Mouse (Mus musculus) inflammation-experienced regulatory T-cells (primary cell): ENCODE measurements around the gene Repin1. TPM values are rescaled to one million over a fixed set of nuclear protein-coding genes. Genes with fewer than 3 reads are reported as not detected.

Experiments
- polyA plus RNA-seq, 2 experiments: library from polyadenylated mRNA; unstranded; fragments of 100-300 nt; shearing (Covaris generic); gene quantifications; one replicate each; pipeline ENCODE4 v1.2.1; 2017

Gene Repin1
- 1 to 10 TPM; 5.7 to 5.9 TPM for polyA plus RNA-seq

DNA sequence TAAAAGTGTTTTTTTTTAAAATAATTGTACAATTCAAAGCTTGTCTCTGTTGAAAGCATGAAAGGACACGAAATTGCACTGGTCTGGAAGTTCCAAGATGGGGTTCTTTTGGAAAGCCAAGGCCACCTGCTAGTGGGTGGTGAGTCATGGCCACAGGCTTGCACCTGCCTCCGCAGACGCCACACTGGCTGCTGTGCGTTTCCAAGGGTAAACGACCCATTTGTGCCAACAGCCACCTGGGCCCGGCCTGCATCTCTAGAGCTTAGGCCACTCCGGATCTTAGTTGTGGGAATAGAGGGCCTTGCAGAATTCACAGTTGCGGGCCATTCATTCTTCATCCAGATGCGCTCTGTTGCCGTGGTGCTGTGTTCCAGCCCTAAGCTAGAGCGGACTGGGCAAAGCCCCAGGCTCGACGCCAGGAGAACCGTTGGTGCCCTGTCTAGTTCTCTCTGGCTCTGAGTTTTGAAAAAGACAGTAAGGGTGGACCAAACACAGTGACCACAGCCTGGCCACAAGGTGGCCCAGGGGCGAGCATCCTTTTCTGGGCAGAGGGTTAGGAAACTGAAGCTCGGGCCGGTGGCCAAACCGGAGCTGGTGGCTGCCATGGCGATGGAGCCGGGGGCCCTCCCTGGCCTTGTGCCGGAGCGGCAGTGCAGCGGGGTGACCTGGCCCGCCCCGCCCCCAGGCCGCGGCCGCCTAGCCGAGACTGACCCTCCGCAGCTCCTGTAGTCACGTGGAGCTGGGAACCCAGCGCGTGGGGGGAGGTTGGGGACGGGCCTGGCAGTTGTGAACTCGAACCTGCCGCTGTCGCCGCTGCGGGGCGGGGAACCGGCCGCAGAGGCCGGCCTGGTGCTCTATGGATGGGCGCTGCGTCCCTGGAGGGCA, at the start of gene Repin1, which contains the start of gene Gm44965:
Repin1 (plus strand) TSS at position 726 of the 885 bp plus-strand sequence.
Gm44965 (plus strand) TSS at position 784 of the 885 bp plus-strand sequence.

GRCm38 (mm10) chr6:48554280-48555103, 39.2 kb upstream of the Repin1 start, which contains the start of gene Lrrc61:
Gene Lrrc61 (plus strand): TSS chr6:48554796.

GRCm38 (mm10) chr6:48572572-48573061, 21.1 kb upstream of the Repin1 start, which contains the start of gene Rarres2:
Gene Rarres2 (minus strand): TSS chr6:48572789.

GRCm38 (mm10) chr6:48589194-48589750, 4.4 kb upstream of the Repin1 start, which contains the start of gene Gm45021:
Gene Gm45021 (plus strand): TSS chr6:48589610.

GRCm38 (mm10) chr6:48601271-48602079, 7.8 kb downstream of the Repin1 start, which contains the start of gene Zfp775:
Gene Zfp775 (plus strand): TSS chr6:48602063.

DNA sequence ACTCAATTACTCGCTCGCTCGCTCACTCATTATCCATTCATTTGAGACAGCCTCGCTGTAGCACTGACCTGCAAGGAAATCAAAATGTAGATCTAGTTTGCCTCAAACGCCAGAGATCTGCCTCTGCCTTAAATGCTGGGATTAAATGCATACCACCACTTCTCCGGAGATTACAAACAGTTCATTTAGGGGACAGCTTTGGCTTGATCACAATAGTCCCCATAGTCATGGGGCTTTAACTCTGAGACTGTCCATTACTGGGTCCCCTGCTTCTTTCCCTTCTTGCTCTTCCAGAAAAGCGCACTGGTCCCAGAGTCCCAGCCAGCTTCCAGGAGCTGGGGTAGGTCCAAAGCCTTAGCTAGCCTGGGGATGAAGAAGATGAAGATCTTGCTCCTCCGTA, 32.8 kb downstream of the Repin1 start, which contains the start of gene AI854703:
AI854703 (plus strand) TSS at position 301 of the 400 bp plus-strand sequence.

DNA sequence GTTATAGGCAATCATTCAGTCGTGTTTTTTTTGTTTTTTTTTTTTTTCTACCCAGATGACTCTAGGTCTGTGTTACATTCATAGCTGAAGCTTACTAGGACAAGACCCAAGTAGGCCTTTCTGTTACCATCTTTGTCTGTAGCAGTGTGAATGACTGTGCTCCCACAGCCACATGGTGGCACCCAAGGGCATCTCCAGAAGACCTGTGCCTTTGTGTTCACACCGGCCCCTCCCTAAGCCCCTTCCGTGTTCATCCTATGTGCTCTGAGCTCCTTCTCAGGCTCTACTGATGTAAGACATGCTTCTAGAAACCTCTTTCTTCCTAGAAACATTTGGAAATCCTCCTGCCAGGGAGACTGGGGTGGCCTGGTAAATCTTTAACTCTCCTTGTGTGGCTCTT, 53.3 kb downstream of the Repin1 start, which contains the start of gene Gimap8:
Gimap8 (plus strand) TSS at position 240 of the 400 bp plus-strand sequence.

Other genes with a start within 250 kb of the Repin1 start
- gene Krba1, start 198.3 kb upstream of the Repin1 start, polyA plus RNA-seq: 10 to 100 TPM; 25.2 to 28.0 TPM
- 10 to 100 TPM; 22.3 to 29.7 TPM for gene Zfp467, start 148.1 kb upstream of the Repin1 start, polyA plus RNA-seq
- gene Sspo, start 145.7 kb upstream of the Repin1 start, polyA plus RNA-seq: 1 to 10 TPM in 1 of 2 experiments, under 1 TPM in 1; 0.74 to 1.2 TPM
- 1 to 10 TPM in 1 of 2 experiments, not detected in 1; 4.7 TPM for gene Atp6v0e2, start 56.3 kb upstream of the Repin1 start, polyA plus RNA-seq
- 10 to 100 TPM; 11.3 to 50.4 TPM for gene Lrrc61, start 39.1 kb upstream of the Repin1 start, polyA plus RNA-seq
- gene Rarres2, start 21.1 kb upstream of the Repin1 start, polyA plus RNA-seq: under 1 TPM in 1 of 2 experiments, not detected in 1; 0.23 TPM
- gene Gm45021, start 4.3 kb upstream of the Repin1 start, polyA plus RNA-seq: not detected
- gene Gm44965, start 58 bp downstream of the Repin1 start, polyA plus RNA-seq: not detected
- 1 to 10 TPM; 7.8 to 9.4 TPM for gene Zfp775, start 8.2 kb downstream of the Repin1 start, polyA plus RNA-seq
- gene AI854703, start 32.9 kb downstream of the Repin1 start, polyA plus RNA-seq: 1 to 10 TPM; 3.7 to 4.2 TPM
- 100 to 1,000 TPM; 148 TPM for gene Gimap8, start 53.4 kb downstream of the Repin1 start, polyA plus RNA-seq
- 100 to 1,000 TPM; 259 to 273 TPM for gene Gimap9, start 82.2 kb downstream of the Repin1 start, polyA plus RNA-seq
- gene Gimap4, start 90.7 kb downstream of the Repin1 start, polyA plus RNA-seq: 1,000 to 10,000 TPM; 1,107 to 1,335 TPM
- gene Gimap6, start 114.3 kb downstream of the Repin1 start, polyA plus RNA-seq: 100 to 1,000 TPM; 791 to 847 TPM
- 10 to 100 TPM; 17.0 to 31.4 TPM for gene Gm28053, start 124.7 kb downstream of the Repin1 start, polyA plus RNA-seq
- gene Gimap7, start 124.7 kb downstream of the Repin1 start, polyA plus RNA-seq: 100 to 1,000 TPM; 197 to 372 TPM
- gene Gimap1, start 145.2 kb downstream of the Repin1 start, polyA plus RNA-seq: 100 to 1,000 TPM; 528 to 608 TPM
- 100 to 1,000 TPM; 138 to 215 TPM for gene Gimap5, start 152.3 kb downstream of the Repin1 start, polyA plus RNA-seq
- gene Gimap3, start 177.0 kb downstream of the Repin1 start, polyA plus RNA-seq: 1,000 to 10,000 TPM; 1,428 to 1,859 TPM
- gene Tmem176a, start 247.0 kb downstream of the Repin1 start, polyA plus RNA-seq: 1 to 10 TPM; 4.1 to 6.9 TPM
- 10 to 100 TPM in 1 of 2 experiments, 1 to 10 TPM in 1; 6.2 to 14.1 TPM for gene Tmem176b, start 247.6 kb downstream of the Repin1 start, polyA plus RNA-seq